Mouse (Mus musculus) brain, adult 2 months (tissue): Measurements from ENCODE around the gene Lcn4.
A peak's percentile ranks its signal among the peaks of the same experiment; 100 is the strongest.

Experiments
- DNase-seq: peaks from one replicate; pipeline ENCODE4 v3.0.0; 2011; ENCODE audit warnings: low read depth, low spot score

Lcn4 gene

GRCm38 (mm10) chr2:26671182-26671581, at the start of gene Lcn4:
Gene Lcn4, minus strand, starts transcription at chr2:26671282.
- no peak for DNase-seq

DNA sequence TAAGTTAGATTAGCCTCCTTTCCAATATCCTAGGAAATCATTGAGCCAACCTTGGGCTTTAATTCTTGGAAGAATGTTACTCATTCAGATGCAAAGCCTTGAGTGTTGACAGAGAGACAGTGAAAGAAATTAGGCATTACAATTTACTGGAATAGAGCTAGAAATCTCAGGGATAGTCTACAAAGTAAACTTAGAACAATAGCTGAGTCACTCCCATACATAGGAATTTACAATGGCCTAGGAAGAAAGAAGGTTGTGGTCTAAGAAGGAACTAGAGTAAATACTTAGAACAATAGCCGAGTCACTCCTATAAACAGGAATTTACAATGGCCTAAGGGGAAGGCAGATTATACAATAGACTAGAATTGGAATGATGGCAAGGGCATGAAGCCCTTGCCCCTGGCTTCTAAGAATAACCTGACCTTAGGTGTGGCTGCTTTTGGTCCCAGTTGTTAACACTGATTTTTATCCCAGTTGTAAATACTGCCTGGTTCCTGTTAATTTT, 15.1 kb upstream of the Lcn4 start:
- no peak for DNase-seq

- no peak for DNase-seq
Measured at GRCm38 (mm10) chr2:26668746-26669145, 2.3 kb downstream of the Lcn4 start.

- DNase-seq = peak; percentile 31
Measured at GRCm38 (mm10) chr2:26663551-26663950, 7.5 kb downstream of the Lcn4 start.

DNA sequence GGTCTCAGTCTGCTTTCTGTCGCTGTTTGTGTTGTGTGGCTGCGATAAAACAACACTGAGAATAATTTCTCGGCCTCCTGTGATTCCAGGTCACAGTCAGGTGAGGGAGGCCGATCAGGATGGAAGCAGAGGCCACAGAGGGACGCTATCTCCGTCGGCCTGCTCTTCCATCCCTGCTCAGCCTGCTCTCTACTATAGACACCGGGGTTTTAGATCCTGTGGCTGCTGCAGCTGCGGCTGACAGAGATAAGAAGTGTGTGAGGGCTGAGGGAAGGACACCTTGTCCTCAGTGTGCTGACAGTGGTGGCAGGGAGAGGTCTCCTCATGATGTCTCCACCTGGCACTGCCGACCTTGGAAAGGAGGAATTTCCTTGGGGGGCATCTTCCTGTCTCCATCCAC, 8.0 kb downstream of the Lcn4 start:
- no peak for DNase-seq

DNA sequence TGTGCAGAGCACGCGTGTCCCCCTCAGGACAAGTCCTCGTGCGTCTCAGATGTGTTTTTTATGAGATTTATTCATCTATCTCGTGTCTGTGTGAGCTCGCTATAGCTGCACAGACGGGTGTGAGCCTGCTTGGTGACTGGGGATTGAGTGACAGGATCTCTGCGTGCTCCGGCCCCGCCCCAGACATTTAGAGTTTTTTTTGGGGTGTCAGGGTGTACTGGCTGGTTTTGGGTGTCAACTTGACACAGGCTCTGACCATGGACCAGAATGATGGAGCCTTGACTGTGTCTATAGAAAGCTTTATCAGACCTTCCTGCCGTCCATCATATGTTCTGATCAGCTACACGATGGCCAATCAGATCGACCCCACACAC, 8.6 kb downstream of the Lcn4 start:
- DNase-seq = no peak

DNA sequence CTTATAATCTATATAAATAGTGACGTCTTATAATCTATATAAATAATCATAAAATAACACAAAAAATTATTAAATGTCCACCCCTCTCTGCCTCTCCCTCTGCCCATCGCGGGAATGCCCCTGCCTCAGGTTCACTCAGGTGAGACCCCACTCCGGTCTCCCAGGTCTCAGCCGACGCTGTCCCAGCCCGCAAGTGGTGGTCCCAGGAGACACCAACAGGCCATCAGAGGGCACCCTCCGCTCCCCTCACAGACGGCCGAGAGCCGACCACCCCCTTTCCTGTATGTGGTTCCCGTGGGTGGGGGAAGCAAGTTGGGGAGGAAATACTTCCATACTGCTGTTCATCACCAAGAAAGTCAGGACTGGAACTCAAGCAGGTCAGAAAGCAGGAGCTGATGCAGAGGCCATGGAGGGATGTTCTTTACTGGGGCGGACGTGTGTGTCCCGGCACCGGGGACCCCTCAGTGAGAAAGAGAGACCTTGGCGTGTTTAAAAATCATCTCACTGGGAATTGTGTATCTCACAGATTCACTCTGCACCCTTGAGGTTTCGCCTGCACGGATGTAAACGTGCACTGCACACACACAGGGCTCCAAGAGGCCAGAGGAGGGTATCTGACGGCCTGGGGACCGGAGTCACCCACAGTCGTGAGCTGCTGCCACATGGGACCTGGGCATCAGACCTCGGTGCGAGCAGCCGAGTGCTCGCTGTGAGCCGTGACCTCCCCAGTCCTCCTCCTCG, 9.1 kb downstream of the Lcn4 start:
- no peak for DNase-seq

DNA sequence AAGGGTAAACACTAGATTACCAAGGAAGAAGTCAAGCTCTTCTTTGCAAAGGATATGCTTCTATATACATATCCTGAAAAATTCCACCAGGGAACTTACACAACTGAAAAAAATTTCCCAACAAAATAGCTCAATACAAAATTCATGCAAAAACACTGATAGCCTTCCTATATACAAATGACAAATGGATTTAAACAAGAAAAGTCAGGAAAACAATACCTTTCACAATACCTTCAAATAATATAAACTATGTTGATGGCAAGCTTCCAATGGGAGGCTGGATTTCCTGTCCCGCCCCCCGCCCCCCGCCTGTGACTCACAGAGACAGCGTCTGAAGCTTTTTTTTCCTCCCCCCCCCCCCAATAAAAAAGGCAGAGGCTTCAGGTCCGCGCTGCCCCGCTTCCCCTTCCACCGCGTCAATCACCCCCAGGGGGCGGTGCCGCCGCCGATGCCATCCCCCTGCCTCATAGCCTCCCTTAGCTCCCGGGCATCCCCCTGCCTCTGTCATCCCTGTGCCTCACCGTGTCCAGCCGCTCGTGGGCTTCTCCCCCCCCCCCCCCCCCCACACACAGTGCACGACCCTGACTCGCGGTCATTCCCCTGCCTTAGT, 9.8 kb downstream of the Lcn4 start:
- DNase-seq = peak; percentile 14

DNA sequence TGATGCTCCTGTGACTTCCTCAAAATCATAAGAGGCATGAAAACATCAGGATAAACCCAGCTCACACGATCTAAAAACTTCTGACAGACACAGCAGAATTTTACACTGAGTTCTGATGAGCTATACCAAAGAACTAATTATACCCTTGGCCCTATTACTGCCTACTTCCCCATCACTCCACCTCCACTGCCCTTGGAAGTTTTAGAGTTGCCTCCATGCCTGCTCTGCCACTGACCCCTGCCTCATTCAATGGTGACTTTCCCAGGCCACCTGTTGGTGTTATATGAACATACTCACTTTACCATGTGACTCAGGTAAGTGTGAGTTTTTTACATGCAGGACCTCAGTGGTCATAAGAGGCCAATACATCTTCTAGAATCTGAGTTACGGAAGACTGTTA, 13.7 kb downstream of the Lcn4 start:
- no peak for DNase-seq

GRCm38 (mm10) chr2:26654687-26655086, 16.4 kb downstream of the Lcn4 start:
- no peak for DNase-seq

GRCm38 (mm10) chr2:26646643-26647293, 24.3 kb downstream of the Lcn4 start:
- peak; percentile 95 for DNase-seq

DNA sequence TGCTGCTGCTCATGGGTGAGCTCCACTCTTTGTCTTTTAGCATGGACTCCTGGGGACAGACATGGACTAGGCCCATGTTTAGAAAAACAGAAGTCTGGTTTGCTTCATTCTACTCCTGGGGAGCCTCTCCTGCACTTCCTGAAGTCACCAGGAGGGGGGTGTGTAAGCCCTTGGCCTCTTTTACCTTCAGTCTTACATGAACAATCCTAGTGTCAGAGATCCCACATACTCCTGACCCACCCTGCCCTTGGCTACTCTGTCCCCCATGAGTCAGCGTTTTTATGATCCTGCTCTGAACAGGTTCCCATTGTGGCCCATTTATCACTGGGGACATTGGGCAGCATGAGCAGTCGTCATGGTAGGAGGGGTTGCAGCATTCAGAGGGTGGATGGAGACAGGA, 27.1 kb downstream of the Lcn4 start:
- no peak for DNase-seq

DNA sequence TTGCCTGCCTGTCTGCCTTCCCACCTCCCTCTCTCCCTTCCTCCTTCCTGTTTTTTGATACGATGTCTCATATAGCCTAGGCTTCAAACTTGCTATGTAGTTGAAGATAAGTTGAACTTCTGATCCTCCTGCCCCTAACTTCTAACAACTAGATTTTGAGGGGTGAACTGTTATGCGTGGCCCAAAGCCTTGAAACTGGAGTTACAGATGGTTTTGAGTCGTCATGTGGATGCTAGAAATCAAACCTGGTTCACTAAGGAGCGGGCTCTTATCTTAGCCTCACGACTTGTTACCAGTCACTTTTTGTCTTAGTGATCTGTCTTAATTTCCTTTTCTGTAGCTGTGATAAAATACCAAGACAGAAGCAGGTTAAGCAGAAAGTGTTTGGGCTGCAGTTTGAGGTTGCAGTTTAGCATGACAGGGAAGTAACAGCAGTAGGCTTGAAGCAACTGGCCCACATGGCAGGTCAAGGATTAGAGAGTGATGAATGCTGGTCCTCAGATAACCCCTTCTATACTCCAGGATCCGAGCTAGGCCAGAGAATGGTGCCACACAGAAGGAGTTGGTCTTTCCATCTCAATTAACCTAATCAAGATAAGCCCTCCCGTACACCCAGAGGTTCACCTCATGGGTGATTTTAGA, 30.0 kb downstream of the Lcn4 start:
- DNase-seq = no peak

- peak; percentile 98 for DNase-seq
Measured at GRCm38 (mm10) chr2:26639838-26640830, 30.9 kb downstream of the Lcn4 start.

DNA sequence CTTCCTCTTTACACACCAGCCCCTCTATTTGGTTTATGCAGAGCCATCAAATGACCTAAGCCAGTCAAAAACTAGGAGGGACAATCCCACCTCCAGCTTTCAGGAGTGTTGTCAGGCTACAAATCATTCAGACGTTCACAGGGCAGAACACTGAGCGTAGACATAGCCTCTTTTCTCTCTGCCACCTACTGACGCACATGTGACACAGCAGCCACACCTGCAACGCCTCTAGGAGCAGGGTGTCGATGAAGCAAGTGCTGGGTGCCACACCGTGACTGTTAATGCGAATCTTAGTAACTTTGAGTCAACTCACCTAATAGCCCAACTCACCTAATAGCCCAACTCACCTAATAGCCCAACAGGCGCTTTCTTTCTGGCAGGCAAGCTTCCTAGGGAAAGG, 32.0 kb downstream of the Lcn4 start:
- peak; percentile 65 for DNase-seq

- DNase-seq = no peak
Measured at GRCm38 (mm10) chr2:26638572-26638971, 32.5 kb downstream of the Lcn4 start.

GRCm38 (mm10) chr2:26638039-26638438, 33.0 kb downstream of the Lcn4 start:
- no peak for DNase-seq

GRCm38 (mm10) chr2:26637316-26637932, 33.7 kb downstream of the Lcn4 start:
- no peak for DNase-seq

DNA sequence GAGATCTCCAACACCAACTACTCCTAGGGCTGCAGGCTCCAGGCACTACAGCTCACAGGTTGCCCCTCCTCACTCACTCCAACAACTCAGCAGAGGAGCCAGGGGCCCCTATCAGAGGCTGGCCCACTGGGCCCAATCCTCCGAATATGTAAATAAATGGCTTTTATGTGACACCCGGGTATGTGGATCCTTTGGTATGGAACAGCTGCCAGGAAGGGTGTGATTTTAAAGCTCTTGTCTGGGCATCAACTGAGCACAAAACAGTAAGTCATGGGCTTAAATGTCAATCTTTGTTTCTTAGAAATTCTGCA, 34.8 kb downstream of the Lcn4 start:
- no peak for DNase-seq

GRCm38 (mm10) chr2:26635489-26636324, 35.4 kb downstream of the Lcn4 start:
- DNase-seq = no peak
